ENCODE assay signal across 7 mouse cellular contexts in genomic region chr2:12327691-12328354, GRCm38 (mm10). TPM values are rescaled to one million over a fixed set of nuclear protein-coding genes. Genes with fewer than 3 reads are reported as not detected.
A peak's percentile ranks its signal among the peaks of the same experiment; 100 is the strongest.
DNase-seq lines count a peak whose midpoint lies in the region; ATAC-seq and TF ChIP-seq lines count a peak whose summit lies in the region.

No protein-coding gene starts in this region.

- H3K4me3 ChIP-seq in hindbrain, embryonic 12.5 days = peak overlapping the region; percentile 29

- TF ChIP-seq CTCF in brain, embryonic 14.5 days (IDR thresholded peaks at IDR 0.05; ENCODE audit: borderline replicate concordance, extremely low read depth, insufficient read depth, insufficient read length) = no peak

- H3K4me2 ChIP-seq in hindbrain, embryonic 12.5 days (replicated peaks) = peak overlapping the region; percentile 51

- no peaks in the 10 kb centered on the region for H3K27me3 ChIP-seq in hindbrain, embryonic 12.5 days

- H3K9ac ChIP-seq in hindbrain, embryonic 12.5 days = no peak overlapping the region

- H3K36me3 ChIP-seq in hindbrain, embryonic 12.5 days = no peaks in the 10 kb centered on the region

- DNase-seq in R1 (ENCODE audit: low read depth, low spot score) = peak; percentile 6
- peak; percentile 47 for DNase-seq in brain, embryonic 14.5 days (ENCODE audit: low read depth)
- peak; percentile 20 for DNase-seq in mesoderm, embryonic 11.5 days (ENCODE audit: low read depth, low spot score)
- DNase-seq in adrenal gland, postnatal 25 days = no peak
- DNase-seq in cerebellum, adult 9-11 months = no peak
- no peak for DNase-seq in cerebellum, postnatal 4 days (ENCODE audit: low spot score in 2 of 2)

- 27% methylated on average over 11 of the region's 11 CpGs for WGBS in hindbrain, embryonic 12.5 days

- H3K9me3 ChIP-seq in hindbrain, embryonic 12.5 days (replicated peaks) = no peaks in the 10 kb centered on the region

- no peak for TF ChIP-seq POLR2A in brain, embryonic 14.5 days (IDR thresholded peaks at IDR 0.05; ENCODE audit: borderline replicate concordance, extremely low read depth, insufficient read depth, insufficient read length, poor library complexity, severe bottlenecking)

- peak overlapping the region; percentile 2; the same call in 1 of the 2 replicates for H3K27ac ChIP-seq in hindbrain, embryonic 12.5 days

- ATAC-seq in hindbrain, embryonic 12.5 days (ENCODE audit: low FRiP score) = peak; percentile 44

- peaks cover 21% of the 10 kb centered on the region for H3K4me1 ChIP-seq in hindbrain, embryonic 12.5 days

RNA-seq across cellular contexts. Expression of gene Itga8, which starts 26.1 kb away (rescaled TPM):
- polyA plus RNA-seq in brain, embryonic 14.5 days (2012; rRNA removed) = 1.9 and 3.1 TPM in 2 replicates
- polyA plus RNA-seq in hindbrain, embryonic 12.5 days (2016; fragmentation: Nextera tagmentation; extraction: Ambion mirVana) = 4.8 and 5.0 TPM in 2 replicates
- total RNA-seq in adrenal gland, postnatal 25 days (2021) = 13.0 and 20.0 TPM in 2 replicates

Comparison
In these comparisons a context has a peak if more than half of its experiments do, and no peak if none do; other contexts are left out.
1. DNase-seq: peak in R1 (single experiment), brain, embryonic 14.5 days (single experiment) and mesoderm, embryonic 11.5 days (single experiment); none in adrenal gland, postnatal 25 days (single experiment), cerebellum, adult 9-11 months (single experiment) and cerebellum, postnatal 4 days (0 of 2).